Mouse (Mus musculus): ENCODE results near the gene Mllt11. TPM values are rescaled to one million over a fixed set of nuclear protein-coding genes. Genes with fewer than 3 reads are reported as not detected.

Mllt11 gene
- polyA plus RNA-seq, 1 experiment, result 66.1 TPM

DNA sequence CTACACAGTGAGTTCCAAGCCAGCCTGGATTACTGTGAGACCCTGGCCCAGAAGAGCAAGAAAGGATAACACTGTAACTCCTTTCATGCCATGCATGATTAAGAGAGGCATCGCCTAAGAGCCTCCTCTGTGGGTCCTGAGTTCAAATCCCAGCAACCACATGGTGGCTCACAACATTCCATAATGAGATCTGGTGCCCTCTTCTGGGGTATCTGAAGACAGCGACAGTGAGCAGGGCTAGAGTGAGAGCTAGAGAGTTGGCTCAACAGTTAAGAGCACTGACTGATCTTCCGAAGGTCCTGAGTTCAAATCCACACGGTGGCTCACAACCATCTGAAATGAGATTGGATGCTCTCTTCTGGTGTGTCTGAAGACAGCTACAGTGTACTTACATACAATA lies 42.5 kb upstream of the Mllt11 start:
- H3K4me3 ChIP-seq (ENCODE audit: control insufficient read depth, insufficient read depth, low read length), result no peak overlapping the region
- no peak for DNase-seq
- 96% methylated on average over 4 of the region's 4 CpGs for WGBS
- H3K27me3 ChIP-seq (ENCODE audit: control insufficient read depth, insufficient read depth, low read length), result no peaks in the 10 kb centered on the region
- H3K4me1 ChIP-seq (replicated peaks; ENCODE audit: control insufficient read depth, insufficient read depth, low read length), result peaks cover 2% of the 10 kb centered on the region; the same call in 1 of the 2 replicates
- H3K27ac ChIP-seq (ENCODE audit: control insufficient read depth, insufficient read depth, low read length), result no peak overlapping the region
- no peaks in the 10 kb centered on the region for H3K36me3 ChIP-seq (ENCODE audit: control insufficient read depth, insufficient read depth, low read length)
- TF ChIP-seq CTCF (IDR thresholded peaks at IDR 0.05; ENCODE audit: borderline replicate concordance, control insufficient read depth, extremely low read depth, insufficient read depth, low read length, poor library complexity), result no peak
- TF ChIP-seq POLR2A (IDR thresholded peaks at IDR 0.05; ENCODE audit: control insufficient read depth, extremely low read depth, insufficient read depth, low read length, poor library complexity), result no peak

DNA sequence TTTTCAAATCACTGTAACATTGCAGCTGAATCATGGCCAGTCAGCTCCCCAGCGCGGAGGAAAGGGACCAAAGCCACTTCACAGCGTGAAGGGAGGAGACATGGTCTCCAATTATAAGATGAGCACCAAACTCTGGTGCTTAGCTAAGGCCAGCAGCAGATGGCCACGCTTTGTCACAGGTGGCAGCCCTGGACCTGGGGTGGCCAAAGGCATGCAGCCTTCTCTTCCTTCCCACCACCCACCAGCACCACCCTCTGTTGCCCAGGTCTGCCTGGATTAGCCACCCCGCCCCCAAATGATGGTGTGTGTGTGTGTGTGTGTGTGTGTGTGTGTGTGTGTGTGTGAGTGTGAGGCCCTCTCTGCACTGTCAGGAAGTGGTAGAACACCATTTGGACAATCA lies 41.5 kb upstream of the Mllt11 start:
- WGBS, result 97% methylated on average over 5 of the region's 5 CpGs
- no peak for TF ChIP-seq POLR2A (IDR thresholded peaks at IDR 0.05; ENCODE audit: control insufficient read depth, extremely low read depth, insufficient read depth, low read length, poor library complexity)
- TF ChIP-seq CTCF (IDR thresholded peaks at IDR 0.05; ENCODE audit: borderline replicate concordance, control insufficient read depth, extremely low read depth, insufficient read depth, low read length, poor library complexity), result no peak
- H3K36me3 ChIP-seq (ENCODE audit: control insufficient read depth, insufficient read depth, low read length), result no peaks in the 10 kb centered on the region

DNA sequence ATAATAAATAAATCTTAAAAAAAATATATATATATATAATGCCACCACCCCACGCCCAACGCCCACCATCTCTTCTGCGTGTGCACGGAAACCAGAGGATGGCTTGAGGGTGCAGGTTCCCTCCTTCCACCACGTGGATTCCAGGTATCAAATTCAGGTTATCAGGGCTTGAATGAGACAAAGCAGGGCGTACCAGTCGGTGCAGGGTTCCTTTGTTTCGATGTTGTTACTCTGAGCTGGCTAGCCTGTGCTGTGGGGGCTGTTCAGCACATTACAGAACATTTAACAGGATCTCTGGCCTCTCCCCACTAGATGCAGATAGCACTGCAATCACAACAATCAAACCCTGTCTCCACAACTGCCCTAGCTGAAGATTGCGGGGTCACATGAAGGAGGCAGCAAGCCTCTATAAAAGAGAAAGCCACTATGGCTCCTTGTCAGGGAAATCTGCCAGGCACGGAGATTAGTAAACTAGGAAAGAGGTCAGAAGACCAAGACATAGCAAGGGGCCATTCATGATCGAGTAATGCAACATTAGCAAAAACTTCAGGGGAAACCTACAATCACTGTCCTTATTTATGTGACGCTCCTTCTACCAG lies 38.9 kb upstream of the Mllt11 start:
- TF ChIP-seq POLR2A (IDR thresholded peaks at IDR 0.05; ENCODE audit: control insufficient read depth, extremely low read depth, insufficient read depth, low read length, poor library complexity) (no peak), CTCF (IDR thresholded peaks at IDR 0.05; ENCODE audit: borderline replicate concordance, control insufficient read depth, extremely low read depth, insufficient read depth, low read length, poor library complexity) (no peak)
- Histone ChIP-seq H3K36me3 (ENCODE audit: control insufficient read depth, insufficient read depth, low read length) (no peaks in the 10 kb centered on the region), H3K27ac (ENCODE audit: control insufficient read depth, insufficient read depth, low read length) (no peak overlapping the region), H3K4me3 (ENCODE audit: control insufficient read depth, insufficient read depth, low read length) (no peak overlapping the region), H3K27me3 (ENCODE audit: control insufficient read depth, insufficient read depth, low read length) (no peaks in the 10 kb centered on the region), H3K4me1 (replicated peaks; ENCODE audit: control insufficient read depth, insufficient read depth, low read length) (no peaks in the 10 kb centered on the region)
- DNase-seq, result no peak
- 96% methylated on average over 12 of the region's 12 CpGs for WGBS

More for the DNA sequence above, 41.5 kb upstream of the Mllt11 start:
- Histone ChIP-seq H3K27me3 (ENCODE audit: control insufficient read depth, insufficient read depth, low read length) (no peaks in the 10 kb centered on the region), H3K4me3 (ENCODE audit: control insufficient read depth, insufficient read depth, low read length) (no peak overlapping the region), H3K4me1 (replicated peaks; ENCODE audit: control insufficient read depth, insufficient read depth, low read length) (peaks cover 2% of the 10 kb centered on the region; the same call in 1 of the 2 replicates), H3K27ac (ENCODE audit: control insufficient read depth, insufficient read depth, low read length) (no peak overlapping the region)
- no peak for DNase-seq

DNA sequence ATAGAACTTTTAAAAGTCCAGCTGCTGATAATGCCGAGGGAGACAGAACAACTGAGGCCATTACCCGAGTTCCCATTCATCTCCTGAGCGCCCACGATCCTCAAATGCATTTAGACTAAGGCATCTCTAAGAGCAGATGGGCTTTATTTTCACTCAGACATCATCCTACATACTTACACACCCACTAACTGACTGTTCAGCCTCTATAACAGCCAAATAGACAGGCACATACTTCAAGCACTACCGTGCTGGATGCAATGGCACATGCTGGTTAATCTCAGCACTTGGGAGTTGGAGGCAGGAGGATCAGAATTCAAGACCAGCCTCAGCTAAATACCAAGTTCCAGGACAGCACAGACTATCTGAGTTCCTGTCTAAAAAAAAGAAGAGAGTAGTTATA lies 37.8 kb upstream of the Mllt11 start:
- Histone ChIP-seq H3K4me1 (replicated peaks; ENCODE audit: control insufficient read depth, insufficient read depth, low read length) (no peaks in the 10 kb centered on the region), H3K4me3 (ENCODE audit: control insufficient read depth, insufficient read depth, low read length) (no peak overlapping the region), H3K36me3 (ENCODE audit: control insufficient read depth, insufficient read depth, low read length) (no peaks in the 10 kb centered on the region), H3K27me3 (ENCODE audit: control insufficient read depth, insufficient read depth, low read length) (no peaks in the 10 kb centered on the region), H3K27ac (ENCODE audit: control insufficient read depth, insufficient read depth, low read length) (no peak overlapping the region)
- 96% methylated on average over 5 of the region's 5 CpGs for WGBS
- DNase-seq, result no peak
- TF ChIP-seq CTCF (IDR thresholded peaks at IDR 0.05; ENCODE audit: borderline replicate concordance, control insufficient read depth, extremely low read depth, insufficient read depth, low read length, poor library complexity) (no peak), POLR2A (IDR thresholded peaks at IDR 0.05; ENCODE audit: control insufficient read depth, extremely low read depth, insufficient read depth, low read length, poor library complexity) (no peak)

DNA sequence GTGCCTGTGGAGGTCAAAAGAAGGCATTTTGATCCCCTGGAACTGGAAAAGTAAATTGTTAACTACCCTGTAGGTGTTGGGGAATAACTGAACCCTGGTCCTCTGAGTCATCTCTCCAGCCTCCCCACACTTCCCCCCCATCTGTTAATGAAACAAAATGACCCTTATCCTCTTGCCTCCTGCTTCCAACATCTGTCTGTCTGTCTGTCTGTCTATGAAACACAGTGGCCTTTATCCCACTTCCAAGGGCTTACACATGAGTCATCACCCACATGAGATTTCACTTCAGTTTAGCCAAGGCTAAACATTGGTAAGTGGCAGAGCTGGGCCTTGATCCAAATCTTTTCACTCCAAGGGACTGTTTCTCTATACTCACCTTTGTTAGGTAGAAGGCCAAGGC lies 35.9 kb upstream of the Mllt11 start:
- no peak for DNase-seq
- Histone ChIP-seq H3K27me3 (ENCODE audit: control insufficient read depth, insufficient read depth, low read length) (no peaks in the 10 kb centered on the region), H3K4me3 (ENCODE audit: control insufficient read depth, insufficient read depth, low read length) (no peak overlapping the region), H3K36me3 (ENCODE audit: control insufficient read depth, insufficient read depth, low read length) (no peaks in the 10 kb centered on the region), H3K4me1 (replicated peaks; ENCODE audit: control insufficient read depth, insufficient read depth, low read length) (no peaks in the 10 kb centered on the region), H3K27ac (ENCODE audit: control insufficient read depth, insufficient read depth, low read length) (no peak overlapping the region)
- TF ChIP-seq CTCF (IDR thresholded peaks at IDR 0.05; ENCODE audit: borderline replicate concordance, control insufficient read depth, extremely low read depth, insufficient read depth, low read length, poor library complexity) (no peak), POLR2A (IDR thresholded peaks at IDR 0.05; ENCODE audit: control insufficient read depth, extremely low read depth, insufficient read depth, low read length, poor library complexity) (no peak)

DNA sequence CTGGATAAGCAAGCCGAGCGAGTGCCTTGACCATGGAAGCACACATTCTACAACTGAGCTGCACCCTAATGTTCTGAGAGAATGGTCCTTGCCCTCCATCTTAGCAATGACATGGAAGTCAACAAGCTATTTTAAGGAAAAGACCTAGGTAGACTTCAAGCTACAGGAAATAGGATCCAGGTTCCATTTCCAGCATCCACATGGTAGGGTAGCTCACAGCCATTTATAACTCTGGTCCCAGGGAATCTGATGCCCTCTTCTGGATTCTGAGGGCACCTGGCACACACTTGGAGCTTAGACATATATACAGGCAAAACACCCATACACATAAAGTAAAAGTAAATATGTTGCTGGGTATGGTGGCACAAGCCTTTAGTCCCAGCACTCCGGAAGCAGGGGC lies 34.1 kb upstream of the Mllt11 start:
- 98% methylated on average over 3 of the region's 3 CpGs for WGBS
- Histone ChIP-seq H3K27ac (ENCODE audit: control insufficient read depth, insufficient read depth, low read length) (no peak overlapping the region), H3K4me3 (ENCODE audit: control insufficient read depth, insufficient read depth, low read length) (no peak overlapping the region), H3K27me3 (ENCODE audit: control insufficient read depth, insufficient read depth, low read length) (no peaks in the 10 kb centered on the region), H3K36me3 (ENCODE audit: control insufficient read depth, insufficient read depth, low read length) (no peaks in the 10 kb centered on the region), H3K4me1 (replicated peaks; ENCODE audit: control insufficient read depth, insufficient read depth, low read length) (no peaks in the 10 kb centered on the region)
- DNase-seq, result no peak
- TF ChIP-seq POLR2A (IDR thresholded peaks at IDR 0.05; ENCODE audit: control insufficient read depth, extremely low read depth, insufficient read depth, low read length, poor library complexity), result no peak

DNA sequence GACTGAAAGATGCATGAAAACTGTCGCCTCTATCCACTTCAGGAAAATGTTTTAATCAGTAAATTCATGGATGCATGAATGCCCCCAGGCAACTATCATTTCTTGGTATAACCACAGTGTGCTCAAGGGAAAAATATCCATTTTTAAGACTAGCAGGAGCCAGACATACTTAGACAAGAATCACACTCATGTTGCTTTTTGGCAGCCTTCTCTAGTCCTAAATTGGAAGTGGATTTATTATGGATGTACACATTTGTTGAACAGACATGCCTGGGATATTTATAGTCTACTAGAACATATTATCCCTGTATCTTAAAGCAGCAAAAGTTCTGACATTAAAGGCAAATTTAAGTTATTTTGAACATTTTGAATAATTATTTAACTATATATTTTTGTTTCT lies 32.8 kb upstream of the Mllt11 start:
- H3K4me1 ChIP-seq (replicated peaks; ENCODE audit: control insufficient read depth, insufficient read depth, low read length), result no peaks in the 10 kb centered on the region
- H3K27ac ChIP-seq (ENCODE audit: control insufficient read depth, insufficient read depth, low read length), result no peak overlapping the region
- 96% methylated on average over 1 of the region's 1 CpGs for WGBS
- no peak for DNase-seq
- no peaks in the 10 kb centered on the region for H3K27me3 ChIP-seq (ENCODE audit: control insufficient read depth, insufficient read depth, low read length)
- no peaks in the 10 kb centered on the region for H3K36me3 ChIP-seq (ENCODE audit: control insufficient read depth, insufficient read depth, low read length)
- no peak for TF ChIP-seq CTCF (IDR thresholded peaks at IDR 0.05; ENCODE audit: borderline replicate concordance, control insufficient read depth, extremely low read depth, insufficient read depth, low read length, poor library complexity)
- no peak for TF ChIP-seq POLR2A (IDR thresholded peaks at IDR 0.05; ENCODE audit: control insufficient read depth, extremely low read depth, insufficient read depth, low read length, poor library complexity)
- H3K4me3 ChIP-seq (ENCODE audit: control insufficient read depth, insufficient read depth, low read length), result no peak overlapping the region

All from thymus, adult 2 months (tissue).